Mouse (Mus musculus) cerebellum, adult 9-10 months (tissue): ENCODE data around the gene Cpz.

ENCODE experiments used
- DNase-seq: peaks from one replicate; pipeline ENCODE4 v3.0.0; 2022

Gene Cpz

GRCm38 (mm10) chr5:35525469-35526123 lies at the start of gene Cpz:
Gene Cpz, minus strand, starts transcription at chr5:35525698.
- DNase-seq = no peak

GRCm38 (mm10) chr5:35574653-35575599 lies 49.4 kb upstream of the Cpz start, which contains the start of gene Trmt44:
Gene Trmt44, minus strand, starts transcription at chr5:35575070.
- DNase-seq = peak; percentile 88

- DNase-seq = no peak
These were observed 46.0 kb upstream of the Cpz start for GRCm38 (mm10) chr5:35571546-35571945.

- no peak for DNase-seq
These were observed 41.1 kb upstream of the Cpz start for GRCm38 (mm10) chr5:35566632-35567031.

- DNase-seq = no peak
These were observed 39.7 kb upstream of the Cpz start for GRCm38 (mm10) chr5:35565217-35565616.

GRCm38 (mm10) chr5:35563449-35563848 lies 38.0 kb upstream of the Cpz start:
- peak; percentile 75 for DNase-seq

- DNase-seq = no peak
These were observed 37.1 kb upstream of the Cpz start for GRCm38 (mm10) chr5:35562616-35563015.

GRCm38 (mm10) chr5:35559447-35559846 lies 33.9 kb upstream of the Cpz start:
- no peak for DNase-seq

- DNase-seq = no peak
These were observed 32.6 kb upstream of the Cpz start for GRCm38 (mm10) chr5:35557946-35558621.

GRCm38 (mm10) chr5:35556393-35556792 lies 30.9 kb upstream of the Cpz start:
- no peak for DNase-seq

- DNase-seq = no peak
These were observed 27.5 kb upstream of the Cpz start for GRCm38 (mm10) chr5:35552838-35553539.

- DNase-seq = peak; percentile 78
These were observed 26.6 kb upstream of the Cpz start for GRCm38 (mm10) chr5:35551855-35552837.

GRCm38 (mm10) chr5:35546127-35546526 lies 20.6 kb upstream of the Cpz start:
- DNase-seq = no peak

GRCm38 (mm10) chr5:35541059-35541790 lies 15.7 kb upstream of the Cpz start:
- no peak for DNase-seq

GRCm38 (mm10) chr5:35540555-35540954 lies 15.1 kb upstream of the Cpz start:
- no peak for DNase-seq

GRCm38 (mm10) chr5:35539576-35539975 lies 14.1 kb upstream of the Cpz start:
- no peak for DNase-seq

GRCm38 (mm10) chr5:35538022-35538421 lies 12.5 kb upstream of the Cpz start:
- DNase-seq = no peak

- no peak for DNase-seq
These were observed 12.0 kb upstream of the Cpz start for GRCm38 (mm10) chr5:35537474-35537873.

- no peak for DNase-seq
These were observed 10.8 kb upstream of the Cpz start for GRCm38 (mm10) chr5:35536271-35536670.

- no peak for DNase-seq
These were observed 6.1 kb upstream of the Cpz start for GRCm38 (mm10) chr5:35531586-35531985.

- no peak for DNase-seq
These were observed 4.9 kb upstream of the Cpz start for GRCm38 (mm10) chr5:35530442-35530841.
